Mouse (Mus musculus): Measurements from ENCODE around the gene Mon2. TPM values are rescaled to one million over a fixed set of nuclear protein-coding genes. Genes with fewer than 3 reads are reported as not detected.
"Not testable (repeated sequence)": the region's sequence is repeated elsewhere in the genome, so short reads cannot be mapped to it uniquely, and the experiment has no call there.

The Mon2 gene
- polyA plus RNA-seq, 1 experiment from 2014 or later = 8.1 TPM

GRCm38 (mm10) chr10:123026736-123027135, 49.6 kb downstream of the Mon2 start:
- not testable (repeated sequence) for H3K27me3 ChIP-seq; H3K4me1 ChIP-seq (replicated peaks); H3K4me2 ChIP-seq; ATAC-seq (ENCODE audit: insufficient read depth); H3K9ac ChIP-seq; H3K9me3 ChIP-seq (replicated peaks); H3K27ac ChIP-seq (replicated peaks); H3K4me3 ChIP-seq (replicated peaks)
- WGBS (ENCODE audit: insufficient replicate concordance) = 85% methylated on average over 4 of the region's 4 CpGs
- peaks cover 79% of the 10 kb centered on the region for H3K36me3 ChIP-seq (replicated peaks)

- Histone ChIP-seq H3K4me1 (replicated peaks) (no peaks in the 10 kb centered on the region), H3K27me3 (no peaks in the 10 kb centered on the region), H3K36me3 (replicated peaks) (peaks cover 59% of the 10 kb centered on the region), H3K27ac (replicated peaks) (no peak overlapping the region), H3K4me3 (replicated peaks) (no peak overlapping the region), H3K9me3 (replicated peaks) (no peaks in the 10 kb centered on the region), H3K9ac (no peak overlapping the region), H3K4me2 (no peak overlapping the region)
- no peak for ATAC-seq (ENCODE audit: insufficient read depth)
- WGBS (ENCODE audit: insufficient replicate concordance) = 78% methylated on average over 18 of the region's 18 CpGs
These were observed 62.9 kb downstream of the Mon2 start for GRCm38 (mm10) chr10:123013435-123013834.

- no peak for ATAC-seq (ENCODE audit: insufficient read depth)
- Histone ChIP-seq H3K4me2 (no peak overlapping the region), H3K27me3 (no peaks in the 10 kb centered on the region), H3K4me1 (replicated peaks) (no peaks in the 10 kb centered on the region), H3K27ac (replicated peaks) (no peak overlapping the region), H3K36me3 (replicated peaks) (peaks cover 69% of the 10 kb centered on the region), H3K9me3 (replicated peaks) (no peaks in the 10 kb centered on the region), H3K4me3 (replicated peaks) (no peak overlapping the region), H3K9ac (no peak overlapping the region)
- 65% methylated on average over 1 of the region's 1 CpGs for WGBS (ENCODE audit: insufficient replicate concordance)
These were observed 64.9 kb downstream of the Mon2 start for GRCm38 (mm10) chr10:123011421-123011820.

GRCm38 (mm10) chr10:123005237-123006185, 70.8 kb downstream of the Mon2 start:
- H3K36me3 ChIP-seq (replicated peaks) = peaks cover 50% of the 10 kb centered on the region
- no peaks in the 10 kb centered on the region for H3K4me1 ChIP-seq (replicated peaks)
- no peak overlapping the region for H3K9ac ChIP-seq
- H3K9me3 ChIP-seq (replicated peaks) = no peaks in the 10 kb centered on the region
- no peak overlapping the region for H3K4me3 ChIP-seq (replicated peaks)
- WGBS (ENCODE audit: insufficient replicate concordance) = 85% methylated on average over 20 of the region's 20 CpGs
- no peak overlapping the region for H3K27ac ChIP-seq (replicated peaks)
- H3K27me3 ChIP-seq = no peaks in the 10 kb centered on the region
- no peak for ATAC-seq (ENCODE audit: insufficient read depth)
- no peak overlapping the region for H3K4me2 ChIP-seq

- H3K9me3 ChIP-seq (replicated peaks) = no peaks in the 10 kb centered on the region
- H3K27ac ChIP-seq (replicated peaks) = no peak overlapping the region
- H3K36me3 ChIP-seq (replicated peaks) = peaks cover 51% of the 10 kb centered on the region
- H3K9ac ChIP-seq = no peak overlapping the region
- H3K27me3 ChIP-seq = no peaks in the 10 kb centered on the region
- 74% methylated on average over 15 of the region's 15 CpGs for WGBS (ENCODE audit: insufficient replicate concordance)
- no peak overlapping the region for H3K4me2 ChIP-seq
- H3K4me1 ChIP-seq (replicated peaks) = no peaks in the 10 kb centered on the region
- no peak overlapping the region for H3K4me3 ChIP-seq (replicated peaks)
- ATAC-seq (ENCODE audit: insufficient read depth) = no peak
These were observed 71.6 kb downstream of the Mon2 start for GRCm38 (mm10) chr10:123004475-123005236.

- H3K9me3 ChIP-seq (replicated peaks) = no peaks in the 10 kb centered on the region
- no peaks in the 10 kb centered on the region for H3K27me3 ChIP-seq
- no peak overlapping the region for H3K4me2 ChIP-seq
- peaks cover 62% of the 10 kb centered on the region for H3K36me3 ChIP-seq (replicated peaks)
- WGBS (ENCODE audit: insufficient replicate concordance) = 41% methylated on average over 1 of the region's 1 CpGs
- H3K4me1 ChIP-seq (replicated peaks) = no peaks in the 10 kb centered on the region
- ATAC-seq (ENCODE audit: insufficient read depth) = no peak
- no peak overlapping the region for H3K9ac ChIP-seq
- no peak overlapping the region for H3K4me3 ChIP-seq (replicated peaks)
- H3K27ac ChIP-seq (replicated peaks) = no peak overlapping the region
These were observed 74.3 kb downstream of the Mon2 start for GRCm38 (mm10) chr10:123001985-123002384.

- no peak for ATAC-seq (ENCODE audit: insufficient read depth)
- no peaks in the 10 kb centered on the region for H3K4me1 ChIP-seq (replicated peaks)
- no peak overlapping the region for H3K9ac ChIP-seq
- H3K36me3 ChIP-seq (replicated peaks) = peaks cover 64% of the 10 kb centered on the region
- H3K4me2 ChIP-seq = no peak overlapping the region
- H3K4me3 ChIP-seq (replicated peaks) = no peak overlapping the region
- 65% methylated on average over 3 of the region's 3 CpGs for WGBS (ENCODE audit: insufficient replicate concordance)
- H3K27me3 ChIP-seq = no peaks in the 10 kb centered on the region
- no peak overlapping the region for H3K27ac ChIP-seq (replicated peaks)
- H3K9me3 ChIP-seq (replicated peaks) = no peaks in the 10 kb centered on the region
These were observed 74.9 kb downstream of the Mon2 start for GRCm38 (mm10) chr10:123001363-123001762.

- H3K4me2 ChIP-seq = no peak overlapping the region
- H3K36me3 ChIP-seq (replicated peaks) = peaks cover 70% of the 10 kb centered on the region
- no peak overlapping the region for H3K9ac ChIP-seq
- no peaks in the 10 kb centered on the region for H3K9me3 ChIP-seq (replicated peaks)
- H3K27me3 ChIP-seq = no peaks in the 10 kb centered on the region
- ATAC-seq (ENCODE audit: insufficient read depth) = no peak
- H3K4me1 ChIP-seq (replicated peaks) = no peaks in the 10 kb centered on the region
- H3K27ac ChIP-seq (replicated peaks) = no peak overlapping the region
- WGBS (ENCODE audit: insufficient replicate concordance) = 74% methylated on average over 6 of the region's 6 CpGs
- no peak overlapping the region for H3K4me3 ChIP-seq (replicated peaks)
These were observed 76.9 kb downstream of the Mon2 start for GRCm38 (mm10) chr10:122999356-122999755.

GRCm38 (mm10) chr10:122997852-122998251, 78.5 kb downstream of the Mon2 start:
- Histone ChIP-seq H3K4me2 (no peak overlapping the region), H3K9ac (no peak overlapping the region), H3K4me3 (replicated peaks) (no peak overlapping the region), H3K27me3 (no peaks in the 10 kb centered on the region), H3K27ac (replicated peaks) (no peak overlapping the region), H3K9me3 (replicated peaks) (no peaks in the 10 kb centered on the region), H3K4me1 (replicated peaks) (no peaks in the 10 kb centered on the region), H3K36me3 (replicated peaks) (peaks cover 65% of the 10 kb centered on the region)
- 82% methylated on average over 2 of the region's 2 CpGs for WGBS (ENCODE audit: insufficient replicate concordance)
- no peak for ATAC-seq (ENCODE audit: insufficient read depth)

- ATAC-seq (ENCODE audit: insufficient read depth) = no peak
- WGBS (ENCODE audit: insufficient replicate concordance) = 85% methylated on average over 17 of the region's 17 CpGs
These were observed 81.8 kb downstream of the Mon2 start for GRCm38 (mm10) chr10:122994402-122995107.

GRCm38 (mm10) chr10:122991648-122992047, 84.7 kb downstream of the Mon2 start:
- no peaks in the 10 kb centered on the region for H3K9me3 ChIP-seq (replicated peaks)
- no peak overlapping the region for H3K4me2 ChIP-seq
- no peak overlapping the region for H3K27ac ChIP-seq (replicated peaks)
- H3K9ac ChIP-seq = no peak overlapping the region
- ATAC-seq (ENCODE audit: insufficient read depth) = no peak
- H3K4me3 ChIP-seq (replicated peaks) = no peak overlapping the region
- H3K36me3 ChIP-seq (replicated peaks) = peaks cover 37% of the 10 kb centered on the region
- 77% methylated on average over 9 of the region's 9 CpGs for WGBS (ENCODE audit: insufficient replicate concordance)
- peaks cover 19% of the 10 kb centered on the region for H3K4me1 ChIP-seq (replicated peaks)
- no peaks in the 10 kb centered on the region for H3K27me3 ChIP-seq

More at GRCm38 (mm10) chr10:122994402-122995107, 81.8 kb downstream of the Mon2 start:
- peaks cover 63% of the 10 kb centered on the region for H3K36me3 ChIP-seq (replicated peaks)
- H3K4me2 ChIP-seq = no peak overlapping the region
- H3K4me3 ChIP-seq (replicated peaks) = no peak overlapping the region
- H3K9me3 ChIP-seq (replicated peaks) = no peaks in the 10 kb centered on the region
- H3K4me1 ChIP-seq (replicated peaks) = no peaks in the 10 kb centered on the region
- H3K27me3 ChIP-seq = no peaks in the 10 kb centered on the region
- H3K27ac ChIP-seq (replicated peaks) = no peak overlapping the region
- H3K9ac ChIP-seq = no peak overlapping the region
